Mouse (Mus musculus) cortical plate, adult 2 months (tissue): ENCODE data around the gene Dph5.

Experiments used
- CTCF ChIP-seq: fragments of 200-500 bp; IDR thresholded peaks from 2 replicates; pipeline ENCODE4 v1.5.1; 2011; ENCODE audit warnings: mild to moderate bottlenecking, control low read depth, low read length; ENCODE audit not compliant: insufficient read depth; ENCODE audit errors: extremely low read depth
- POLR2A ChIP-seq: fragments of 200-500 bp; IDR thresholded peaks from 2 replicates; pipeline ENCODE4 v1.6.1; 2011; ENCODE audit warnings: mild to moderate bottlenecking, low read length, control low read depth; ENCODE audit not compliant: insufficient read depth; ENCODE audit errors: extremely low read depth

- no peak for TF ChIP-seq POLR2A
- no peak for TF ChIP-seq CTCF
Observed at GRCm38 (mm10) chr3:115877133-115877532, 10.5 kb upstream of the Dph5 start.
